Mouse (Mus musculus) neural tube, embryonic 10.5 days (tissue): ENCODE results near the gene Gm10271.

ENCODE experiments used
- DNase-seq: peaks from one replicate; pipeline ENCODE4 v3.0.0-alpha.2; 2017; ENCODE audit warnings: low spot score; ENCODE audit errors: extremely low spot score

Gene Gm10271

GRCm38 (mm10) chr10:116978841-116979240 is 6.4 kb upstream of the Gm10271 start:
- no peak for DNase-seq

DNA sequence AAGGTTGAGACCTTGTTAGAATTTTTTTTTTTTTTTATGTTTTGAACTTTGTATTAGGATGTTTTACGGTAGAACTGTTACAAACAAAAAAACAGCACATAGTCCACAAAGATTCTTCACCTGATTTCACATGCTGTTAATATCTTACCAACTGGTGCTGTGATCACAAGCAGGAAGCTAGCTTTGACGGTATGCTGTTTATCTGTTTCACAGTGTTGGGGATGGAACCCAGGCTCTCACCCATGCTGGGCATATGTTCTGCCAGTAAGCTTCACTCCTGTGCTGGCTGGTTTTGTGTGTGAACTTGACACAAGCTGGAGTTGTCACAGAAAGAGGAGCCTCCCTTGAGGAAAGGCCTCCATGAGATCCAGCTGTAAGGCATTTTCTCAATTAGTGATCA is 5.4 kb upstream of the Gm10271 start:
- no peak for DNase-seq

DNA sequence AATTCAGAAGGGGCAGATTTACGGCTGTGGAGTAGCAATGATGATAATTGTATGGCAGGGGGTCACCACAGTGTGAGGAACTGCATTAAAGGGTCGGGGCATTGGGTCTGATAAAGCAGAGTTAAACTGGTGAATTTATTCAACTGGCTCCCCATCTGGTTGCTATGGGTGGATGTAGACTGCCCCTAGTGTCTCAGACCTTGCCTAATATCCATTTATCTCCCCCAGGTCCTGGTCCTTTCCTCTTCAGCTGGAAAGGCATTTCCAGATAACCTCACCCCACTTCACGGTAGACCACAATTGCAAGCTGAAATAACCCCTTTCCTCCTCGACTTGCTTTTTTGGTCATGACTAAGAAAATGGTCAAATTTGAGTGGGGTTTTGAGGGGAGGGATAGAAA is 5.0 kb upstream of the Gm10271 start:
- DNase-seq, result no peak

DNA sequence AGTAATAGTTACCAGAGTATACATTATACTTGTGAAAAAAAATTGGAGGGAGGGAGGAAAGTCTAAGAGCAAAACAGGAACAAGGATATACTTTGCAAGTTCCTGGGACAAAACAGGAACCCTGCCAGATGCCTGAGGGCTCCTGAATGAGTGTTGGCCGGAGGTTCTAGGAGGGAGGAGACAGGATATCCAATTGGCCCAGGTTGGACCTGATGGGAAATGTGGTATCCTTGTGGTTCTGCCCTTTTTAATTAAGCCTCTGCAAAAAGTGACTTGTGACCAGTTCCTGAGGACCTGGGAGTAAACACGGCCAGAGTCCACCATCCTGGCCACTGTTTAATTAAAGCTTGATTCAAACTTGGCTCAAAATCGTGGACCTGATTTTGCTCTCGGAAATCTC is 3.7 kb downstream of the Gm10271 start:
- DNase-seq, result no peak

DNA sequence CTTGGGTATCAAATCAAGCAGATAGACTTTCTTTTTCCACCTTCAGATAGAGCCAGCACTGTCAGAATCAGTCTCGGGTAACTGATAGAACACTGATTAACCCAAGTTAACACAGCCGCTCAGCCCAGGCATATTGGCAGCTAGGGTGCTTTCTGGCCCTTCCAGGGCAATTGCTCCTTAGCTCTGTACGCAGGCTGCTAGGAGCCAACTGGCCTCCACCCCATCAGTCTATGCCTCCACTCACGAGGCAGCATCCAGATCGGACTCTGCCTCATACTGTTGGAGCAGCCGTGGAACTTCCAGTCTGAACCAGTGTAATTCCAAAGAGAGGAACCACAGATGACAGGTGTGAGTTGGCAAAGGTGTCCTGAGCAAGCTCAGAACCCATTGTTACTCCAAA is 6.3 kb downstream of the Gm10271 start:
- no peak for DNase-seq

GRCm38 (mm10) chr10:116965297-116965696 is 7.1 kb downstream of the Gm10271 start:
- DNase-seq, result no peak

DNA sequence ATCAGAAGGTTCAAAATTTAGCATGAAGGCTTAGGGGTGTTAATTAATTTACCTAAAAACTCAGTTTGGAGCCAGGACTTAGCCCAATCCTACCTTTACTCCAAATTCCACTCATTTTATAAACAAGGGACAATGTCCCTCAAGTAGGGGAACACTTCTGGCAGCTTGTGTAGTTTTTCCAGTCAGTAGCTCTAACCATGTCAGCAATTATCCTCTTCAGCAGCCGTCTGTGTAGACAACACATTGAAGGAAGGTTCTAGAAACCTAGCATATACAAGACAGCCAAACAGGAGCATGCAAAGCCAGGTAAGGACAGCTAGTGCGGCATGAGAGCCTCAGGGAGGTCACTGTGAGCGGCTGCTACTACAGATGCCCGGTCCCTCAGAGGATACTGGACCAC is 7.8 kb downstream of the Gm10271 start:
- no peak for DNase-seq

GRCm38 (mm10) chr10:116964084-116964483 is 8.3 kb downstream of the Gm10271 start:
- DNase-seq, result no peak

DNA sequence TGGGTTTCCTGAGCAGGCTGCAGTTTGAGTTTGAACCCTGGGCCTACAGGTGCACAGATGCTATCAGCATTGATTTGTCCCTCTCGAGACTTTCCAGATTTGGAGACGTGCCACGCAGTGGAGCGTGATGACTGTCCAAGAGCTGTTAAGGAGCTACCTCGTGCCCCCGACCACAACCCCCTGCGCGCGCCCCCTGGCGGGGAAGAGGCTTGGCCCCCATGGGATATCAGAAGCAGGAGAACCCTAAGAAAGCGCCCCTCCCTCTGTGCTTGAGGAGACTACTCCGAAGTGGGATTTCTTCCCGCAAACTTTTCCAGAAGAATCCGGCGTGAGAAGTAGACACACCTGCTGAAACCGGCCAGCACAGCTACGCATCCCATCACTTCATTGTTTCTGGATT is 9.6 kb downstream of the Gm10271 start:
- no peak for DNase-seq

DNA sequence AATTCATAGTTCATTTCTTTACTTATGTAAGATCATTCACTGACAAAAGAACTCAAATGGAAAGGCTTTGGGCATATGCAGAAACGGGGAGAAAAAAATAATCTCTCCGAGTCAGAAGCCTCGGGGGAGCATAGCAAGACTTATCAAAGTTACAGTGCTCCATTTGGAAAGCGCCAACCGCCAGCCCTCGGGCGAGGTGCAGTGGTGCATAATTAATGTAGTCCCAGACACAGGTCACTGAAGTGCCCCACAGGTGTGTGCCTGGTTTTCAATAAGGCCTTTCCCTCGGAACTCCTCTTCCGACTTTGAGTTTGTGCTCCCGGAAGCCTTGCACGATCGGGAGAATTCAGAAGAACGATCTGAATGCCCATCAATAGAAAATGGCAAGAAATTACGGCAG is 10.3 kb downstream of the Gm10271 start:
- no peak for DNase-seq

- no peak for DNase-seq
Measured at GRCm38 (mm10) chr10:116957867-116958551, 14.4 kb downstream of the Gm10271 start.

DNA sequence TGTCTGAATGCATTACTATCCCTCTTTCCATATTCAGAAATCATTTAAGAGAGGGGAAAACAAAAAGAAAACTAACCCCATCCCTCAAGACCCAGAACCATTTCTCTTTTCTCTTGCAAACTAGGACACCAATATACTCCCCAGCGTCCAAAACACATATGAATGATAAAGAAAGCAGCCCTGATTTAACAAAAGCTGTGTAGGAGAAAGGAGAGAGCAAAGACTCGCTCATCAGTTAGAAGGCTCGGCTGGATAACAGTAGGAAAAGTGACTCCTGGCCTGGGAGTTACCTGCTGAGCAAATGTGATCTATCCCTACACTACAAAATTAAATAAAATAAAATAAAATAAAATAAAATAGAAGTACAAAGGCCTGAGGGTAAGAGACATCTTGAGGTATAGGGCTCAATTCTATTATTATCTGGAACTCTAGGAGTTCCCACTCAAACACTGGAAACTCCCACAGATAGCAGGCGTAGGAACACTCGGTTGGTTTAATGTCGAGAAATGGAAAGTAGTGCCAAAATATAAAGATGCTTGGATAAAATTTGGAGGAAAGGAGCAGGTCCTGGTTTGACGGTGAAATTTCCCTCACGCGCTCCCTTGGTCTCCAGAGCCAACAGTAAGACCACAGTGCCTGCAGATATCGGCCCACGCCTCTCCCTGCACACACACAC is 15.8 kb downstream of the Gm10271 start:
- no peak for DNase-seq

DNA sequence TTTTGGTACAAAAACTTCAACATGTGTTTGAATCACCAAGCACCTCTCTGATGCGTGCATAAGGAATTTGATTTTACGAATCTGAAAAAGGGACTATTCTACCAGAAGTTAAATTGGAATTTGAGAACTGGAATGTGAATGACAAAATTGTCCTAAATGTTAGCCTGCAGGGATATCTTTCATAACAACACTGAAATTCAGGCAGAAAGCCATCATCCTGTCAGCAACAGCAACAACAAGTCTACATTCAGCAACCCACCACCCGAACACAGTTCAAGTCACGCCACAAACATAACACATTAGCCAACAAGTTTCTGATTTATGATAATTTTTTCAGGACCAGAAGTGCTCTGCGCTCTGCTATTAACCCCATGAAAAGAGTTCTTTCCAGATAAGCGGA is 17.2 kb downstream of the Gm10271 start:
- DNase-seq, result no peak

DNA sequence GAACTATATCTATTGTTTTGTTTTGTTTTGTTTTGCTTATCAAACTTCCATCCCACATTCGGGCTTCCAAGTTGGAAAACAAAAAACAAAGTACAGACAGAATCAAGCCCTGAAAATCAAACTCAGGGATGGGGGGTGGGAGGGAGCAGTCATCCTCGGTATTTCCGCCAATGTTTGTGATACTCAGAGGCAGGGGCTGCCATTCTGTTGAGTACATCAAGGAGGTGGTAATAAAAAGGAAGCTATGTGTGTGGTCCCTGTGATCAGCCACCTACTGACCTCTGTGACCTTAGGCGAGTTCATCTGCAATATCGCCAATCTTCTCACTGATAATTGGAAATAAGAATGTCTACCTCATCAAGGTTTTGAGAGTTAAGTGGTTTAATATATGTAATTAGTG is 21.5 kb downstream of the Gm10271 start:
- DNase-seq, result no peak

DNA sequence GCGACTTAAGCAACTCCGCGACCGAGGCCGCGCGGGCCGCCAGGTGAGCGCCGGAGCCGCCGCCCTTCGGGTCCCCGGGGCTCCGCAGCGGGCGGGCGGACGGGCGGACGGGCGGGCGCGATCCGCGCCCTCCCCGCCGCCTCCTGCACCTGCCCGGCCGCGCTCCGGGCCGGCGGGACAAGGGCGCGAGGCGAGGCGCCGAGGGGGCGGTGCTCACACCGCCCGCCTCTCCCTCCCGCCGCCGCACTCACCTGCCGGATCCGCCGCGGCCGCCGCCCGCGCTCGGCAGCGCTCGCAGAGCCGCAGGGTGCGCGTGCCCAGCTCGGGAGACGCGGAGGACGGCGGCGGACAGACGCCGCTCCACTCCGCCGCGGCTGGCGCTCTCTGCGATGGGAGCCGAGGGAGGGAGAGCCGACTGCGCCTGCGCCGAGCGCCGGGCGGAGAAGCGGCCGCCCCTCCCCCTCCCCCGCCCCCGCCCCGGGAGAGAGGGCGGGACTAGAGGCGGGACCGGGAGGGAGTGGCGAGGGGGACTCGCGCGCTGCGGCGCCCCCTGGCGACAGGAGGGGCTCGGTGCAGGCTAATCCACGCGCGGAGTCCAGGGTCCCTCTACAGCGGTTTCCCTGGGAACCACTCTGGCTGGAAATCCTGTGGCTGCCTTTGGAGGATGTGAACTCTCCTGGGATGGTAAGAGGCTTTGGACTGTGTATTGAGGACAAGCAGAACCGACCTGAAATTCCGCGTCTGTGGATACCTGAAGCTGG is 22.2 kb downstream of the Gm10271 start, which contains the start of gene Rab3ip:
Gene Rab3ip (minus strand): TSS at position 761 of the 761 bp plus-strand sequence.
- peak; percentile 97 for DNase-seq

DNA sequence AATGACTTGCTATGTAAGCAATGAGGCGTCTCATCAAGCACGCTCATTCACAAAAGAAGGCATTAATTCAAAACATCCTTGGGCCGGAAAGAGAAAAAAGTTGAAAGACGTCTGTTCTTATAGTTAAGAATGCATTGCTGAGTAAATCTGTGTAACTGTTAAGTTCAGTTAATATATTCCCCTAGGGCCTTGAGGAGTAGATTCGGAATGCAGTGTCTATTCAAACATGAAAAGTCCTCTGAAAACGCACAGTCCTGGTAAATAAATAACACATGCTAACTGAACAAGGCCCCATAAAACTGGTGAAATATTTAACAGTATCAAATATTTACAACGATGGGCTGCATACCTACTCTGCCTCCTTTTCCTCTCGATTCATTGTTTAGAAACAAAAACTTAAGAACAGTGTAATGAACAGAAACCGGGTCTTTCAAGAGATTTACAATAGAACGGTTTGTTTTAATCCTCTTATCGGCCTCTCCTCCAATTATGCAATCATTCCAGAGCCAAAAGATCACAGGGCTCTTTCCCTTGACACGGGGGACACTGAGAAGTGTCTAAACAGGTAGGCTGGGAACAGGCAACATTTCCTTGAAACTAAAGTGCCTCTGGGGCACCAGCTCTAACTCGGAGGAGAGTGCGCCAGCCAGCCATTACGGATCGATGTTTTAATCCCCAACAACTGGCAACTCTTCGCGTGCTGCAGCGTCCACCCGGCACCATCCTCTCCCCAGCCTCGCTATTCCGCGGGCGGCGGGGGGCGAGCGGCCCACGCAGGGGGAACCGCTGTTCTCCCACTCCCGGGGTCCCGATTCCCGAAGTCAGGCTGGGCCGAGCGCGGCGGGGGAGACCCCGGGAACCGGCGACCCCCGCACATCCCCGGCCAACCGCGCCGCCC is 23.0 kb downstream of the Gm10271 start:
- peak; percentile 61 for DNase-seq

- no peak for DNase-seq
Measured at GRCm38 (mm10) chr10:116948414-116948813, 24.0 kb downstream of the Gm10271 start.

GRCm38 (mm10) chr10:116944940-116945339 is 27.5 kb downstream of the Gm10271 start:
- DNase-seq, result no peak

DNA sequence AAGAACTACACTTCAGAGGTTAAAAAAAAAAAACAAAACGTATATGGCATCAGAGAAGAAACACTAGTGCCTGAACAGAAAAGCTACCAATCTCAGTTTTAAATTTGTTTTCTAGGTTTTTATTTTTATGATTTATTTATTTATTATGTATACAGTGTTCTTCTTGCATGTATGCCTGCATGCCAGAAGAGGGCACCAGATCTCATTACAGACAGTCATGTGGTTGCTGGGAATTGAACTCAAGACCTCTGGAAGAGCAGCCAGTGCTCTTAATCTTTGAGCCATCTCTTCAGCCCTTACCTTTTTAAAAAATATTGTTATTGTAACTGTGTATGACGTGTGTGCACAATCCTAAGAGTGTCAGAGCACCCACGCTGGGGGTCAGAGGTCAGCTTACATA is 28.3 kb downstream of the Gm10271 start:
- no peak for DNase-seq

DNA sequence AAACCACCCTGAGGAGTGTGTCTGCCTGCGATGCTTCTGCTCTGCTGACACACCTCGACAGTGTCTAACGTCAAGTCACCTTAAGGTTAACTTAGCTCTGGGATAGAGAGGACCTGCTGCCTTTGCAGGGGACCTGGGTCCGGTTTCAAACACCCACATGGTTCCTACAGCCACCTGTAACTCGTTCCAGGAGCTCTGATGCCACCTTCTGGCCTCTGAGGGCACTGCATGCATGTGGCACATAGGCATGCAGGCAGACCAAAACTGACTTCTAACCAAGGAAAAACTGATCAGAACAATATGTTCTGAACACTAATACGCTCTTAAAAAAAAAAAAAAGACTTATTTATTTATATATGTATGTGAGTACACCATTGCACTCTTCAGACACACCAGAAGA is 29.4 kb downstream of the Gm10271 start:
- no peak for DNase-seq

DNA sequence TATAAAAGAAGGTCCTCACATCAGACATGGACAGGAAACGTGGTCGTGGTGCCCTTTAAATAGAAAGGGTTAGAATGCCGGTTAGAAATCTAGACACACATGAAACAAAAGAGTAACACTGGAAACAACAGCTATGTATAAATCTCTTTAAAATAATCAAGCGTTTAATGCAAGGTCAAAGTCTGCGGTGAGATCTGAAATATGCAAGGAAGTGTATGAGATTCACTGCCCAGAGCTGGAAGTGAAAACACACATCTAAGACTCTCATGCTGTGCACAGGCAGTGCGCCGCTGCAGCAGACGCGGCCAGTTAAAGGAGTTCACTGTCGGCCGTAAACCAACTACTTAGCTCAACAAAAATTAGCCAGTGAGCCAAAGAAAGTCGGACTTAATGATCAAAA is 37.4 kb downstream of the Gm10271 start:
- DNase-seq, result no peak
